Mouse (Mus musculus) megakaryocyte, embryonic 14.5 days (primary cell): ENCODE data around the gene Pitpnm2. TPM values are rescaled to one million over a fixed set of nuclear protein-coding genes. Genes with fewer than 3 reads are reported as not detected.

Source experiments
- H3K27me3 ChIP-seq: replicated peaks from 2 replicates; pipeline ENCODE3; 2012; ENCODE audit warnings: inconsistent platforms
- H3K36me3 ChIP-seq: replicated peaks from 2 replicates; pipeline ENCODE3; 2012; ENCODE audit warnings: low read length, inconsistent platforms, mixed read lengths
- H3K4me1 ChIP-seq: 2 replicates; pipeline ENCODE4 v1.6.1; 2012; ENCODE audit warnings: inconsistent platforms
- H3K4me3 ChIP-seq: replicated peaks from 2 replicates; pipeline ENCODE3; 2012; ENCODE audit warnings: moderate library complexity, mild to moderate bottlenecking, inconsistent platforms
- H3K9me3 ChIP-seq: 2 replicates; pipeline ENCODE4 v1.6.1; 2012; ENCODE audit warnings: inconsistent platforms
- FLI1 ChIP-seq: IDR thresholded peaks from 2 replicates; pipeline ENCODE4 v1.6.1; 2012; ENCODE audit warnings: low read length, inconsistent platforms, mixed read lengths
- GATA1 ChIP-seq: IDR thresholded peaks from 3 replicates; pipeline ENCODE4 v1.6.1; 2012; ENCODE audit warnings: mixed read lengths, low read length, inconsistent platforms, borderline replicate concordance
- polyA plus RNA-seq: library from polyadenylated mRNA; stranded (reverse); fragments of >175 nt; gene quantifications from 2 replicates; pipeline ENCODE4 v1.2.3, GENCODE M21; 2012; ENCODE audit warnings: low replicate concordance; ENCODE audit not compliant: insufficient read depth

The Pitpnm2 gene
- polyA plus RNA-seq, 1 experiment, result 30.1 TPM

DNA sequence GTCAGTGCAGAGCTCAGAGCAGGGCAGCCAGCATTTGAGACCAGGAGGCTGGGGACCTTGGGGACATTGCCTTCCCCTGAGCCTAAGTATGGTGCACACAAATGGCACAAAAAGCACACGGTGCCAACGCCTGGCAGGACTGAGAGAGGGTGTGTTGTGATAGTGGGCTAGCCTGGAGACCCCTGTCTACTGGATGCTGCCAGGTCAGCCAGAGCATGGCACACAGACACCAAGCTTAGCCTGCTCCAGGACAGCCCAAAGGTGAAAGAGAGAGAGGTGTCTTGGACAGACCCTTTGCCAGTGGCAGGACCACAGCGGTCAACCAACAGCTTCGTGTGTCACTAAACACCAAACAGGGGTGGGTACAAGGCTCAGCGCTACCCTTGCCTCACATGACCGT is 14.8 kb downstream of the Pitpnm2 start:
- TF ChIP-seq GATA1, result no peak
- TF ChIP-seq FLI1, result no peak
- Histone ChIP-seq H3K4me3 (peak overlapping the region; percentile 12), H3K27me3 (no peaks in the 10 kb centered on the region), H3K9me3 (no peaks in the 10 kb centered on the region), H3K36me3 (peaks cover 73% of the 10 kb centered on the region), H3K4me1 (peaks cover 96% of the 10 kb centered on the region)

DNA sequence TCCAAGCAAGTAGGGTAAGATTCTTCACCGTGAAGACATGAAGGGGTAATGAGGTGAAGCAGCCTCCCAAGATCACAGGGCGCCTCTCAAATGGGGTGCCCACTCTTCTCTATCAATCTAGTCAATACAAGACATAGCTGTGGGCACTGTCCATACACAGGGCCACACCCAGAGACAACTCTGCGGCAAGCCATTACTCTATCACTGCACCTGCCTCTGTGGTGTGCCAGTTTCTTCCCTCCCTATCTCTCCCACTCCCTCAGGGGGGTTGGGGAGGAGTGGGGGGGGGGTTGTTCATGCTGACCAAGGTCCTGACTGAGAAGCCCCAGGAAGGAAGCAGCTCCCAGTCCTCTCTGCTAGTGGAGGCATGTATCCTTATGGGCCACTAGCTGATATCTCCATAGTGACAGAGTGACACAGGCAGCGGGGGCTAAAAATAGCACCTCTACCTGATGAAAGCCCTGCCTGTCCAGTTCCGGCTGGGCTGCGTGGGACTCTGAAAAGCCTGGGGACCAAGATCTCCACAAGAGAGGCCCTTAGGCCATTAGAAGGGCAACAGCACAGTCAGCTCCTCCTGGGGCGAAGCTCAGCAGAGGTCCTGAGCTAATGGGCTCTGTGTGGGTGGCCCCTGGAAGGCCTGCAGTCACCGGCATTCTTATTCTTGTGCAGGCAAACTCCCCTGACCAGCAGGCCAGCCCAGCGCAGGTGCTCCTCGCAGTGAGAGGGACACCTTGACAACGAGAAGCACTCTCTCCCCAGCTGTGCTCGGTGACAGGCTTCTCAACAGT is 15.5 kb downstream of the Pitpnm2 start:
- H3K27me3 ChIP-seq, result no peaks in the 10 kb centered on the region
- H3K4me3 ChIP-seq, result peak overlapping the region; percentile 46
- H3K36me3 ChIP-seq, result peaks cover 73% of the 10 kb centered on the region
- no peaks in the 10 kb centered on the region for H3K9me3 ChIP-seq
- no peak for TF ChIP-seq FLI1
- no peak for TF ChIP-seq GATA1
- H3K4me1 ChIP-seq, result peaks cover 89% of the 10 kb centered on the region

DNA sequence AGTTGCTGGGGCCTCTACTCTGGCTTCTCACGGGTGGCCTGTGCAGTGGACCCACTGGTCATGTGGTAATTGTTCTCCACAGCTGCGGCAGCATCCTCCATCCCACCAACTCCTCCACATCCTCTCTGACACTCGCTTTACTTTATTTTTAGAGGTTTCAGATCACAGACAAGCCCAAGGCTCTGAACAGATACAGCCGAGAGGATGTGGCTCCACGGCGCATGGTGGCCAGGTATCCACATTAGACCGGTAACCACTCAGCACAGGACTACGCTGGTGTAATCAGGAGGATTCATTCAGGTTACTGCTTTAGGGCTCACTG is 16.5 kb downstream of the Pitpnm2 start:
- Histone ChIP-seq H3K9me3 (no peaks in the 10 kb centered on the region), H3K4me3 (no peak overlapping the region), H3K27me3 (no peaks in the 10 kb centered on the region), H3K4me1 (peaks cover 82% of the 10 kb centered on the region), H3K36me3 (peaks cover 63% of the 10 kb centered on the region)
- TF ChIP-seq FLI1 (no peak), GATA1 (no peak)

DNA sequence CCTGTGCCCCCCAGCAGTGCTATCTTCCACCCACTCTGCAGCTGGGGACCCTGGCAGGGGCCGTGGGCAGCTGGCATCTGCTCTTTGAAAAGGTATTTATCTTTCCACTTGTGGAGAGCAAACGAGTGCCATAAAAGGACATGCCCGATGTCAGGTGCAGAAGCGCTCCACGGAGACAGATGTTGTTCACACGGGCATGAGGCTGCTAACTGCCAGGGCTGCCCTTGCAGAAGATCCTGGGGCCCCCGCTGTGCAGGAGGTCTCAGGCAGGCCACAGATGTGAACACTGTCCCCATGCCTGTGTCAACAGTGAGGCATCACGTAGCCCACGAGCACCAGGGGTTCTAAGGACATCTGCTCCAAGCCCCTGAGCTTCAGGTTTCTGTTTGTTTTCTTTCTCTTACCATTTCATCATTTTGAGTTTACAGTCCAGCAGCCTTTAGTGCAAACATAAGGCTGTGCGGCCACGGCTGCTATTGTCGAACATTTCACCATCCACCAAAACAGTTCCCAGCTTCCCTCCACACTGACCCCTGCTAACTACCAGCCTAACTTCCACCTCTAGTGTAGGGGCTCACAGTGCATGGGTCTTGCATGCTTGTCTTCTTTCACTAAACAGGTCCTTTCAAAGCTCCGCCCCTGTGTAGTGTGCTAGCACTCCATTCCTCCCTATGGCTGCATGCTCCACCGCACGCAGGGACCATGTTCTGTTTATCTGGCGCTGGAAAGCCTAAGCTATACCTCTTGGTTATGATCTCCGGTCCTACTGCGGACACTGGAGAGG is 17.0 kb downstream of the Pitpnm2 start:
- TF ChIP-seq GATA1 (no peak), FLI1 (no peak)
- Histone ChIP-seq H3K27me3 (no peaks in the 10 kb centered on the region), H3K36me3 (peaks cover 58% of the 10 kb centered on the region), H3K4me3 (no peak overlapping the region), H3K4me1 (peaks cover 79% of the 10 kb centered on the region), H3K9me3 (no peaks in the 10 kb centered on the region)

DNA sequence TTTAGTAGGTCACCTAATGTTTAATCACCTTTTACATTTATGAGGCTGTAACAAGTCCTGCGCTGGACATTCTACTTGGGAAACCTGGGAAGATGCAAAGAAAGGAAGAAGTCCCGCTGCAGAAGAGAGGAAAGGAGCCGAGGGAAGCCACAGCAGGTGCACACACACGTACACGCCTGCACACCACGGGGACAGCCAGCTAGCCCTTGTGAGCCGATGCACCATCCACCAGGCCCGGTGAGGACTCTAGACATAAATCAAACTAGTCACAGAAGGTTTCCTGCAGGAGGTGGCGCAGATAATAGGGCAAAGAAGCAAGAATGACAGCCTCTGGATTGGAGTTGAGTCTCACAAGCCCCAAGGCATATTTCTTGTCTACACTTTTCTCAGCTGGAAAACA is 19.1 kb downstream of the Pitpnm2 start:
- no peak for TF ChIP-seq GATA1
- TF ChIP-seq FLI1, result no peak
- Histone ChIP-seq H3K36me3 (peaks cover 58% of the 10 kb centered on the region), H3K27me3 (no peaks in the 10 kb centered on the region), H3K9me3 (no peaks in the 10 kb centered on the region), H3K4me1 (peaks cover 81% of the 10 kb centered on the region), H3K4me3 (peak overlapping the region; percentile 38)

DNA sequence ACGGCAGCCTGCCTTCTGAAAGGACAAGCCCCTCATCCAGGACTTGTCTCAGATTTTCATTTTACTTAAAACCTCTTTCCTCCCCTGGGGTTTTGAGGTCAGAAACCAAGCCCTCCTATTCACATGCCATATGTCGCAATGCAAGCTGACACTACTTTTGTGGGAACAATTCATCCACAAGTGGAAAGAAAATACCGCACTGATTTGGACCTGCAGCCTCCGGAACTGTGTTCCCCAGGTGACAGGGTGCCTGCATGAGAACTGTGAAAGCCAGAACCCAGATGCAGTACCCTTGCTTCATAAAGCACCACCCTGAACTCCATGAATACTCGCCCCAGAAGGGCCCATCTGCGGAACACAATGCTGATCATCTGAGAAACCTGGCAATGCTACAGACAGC is 22.4 kb downstream of the Pitpnm2 start:
- no peak for TF ChIP-seq GATA1
- no peak for TF ChIP-seq FLI1
- Histone ChIP-seq H3K36me3 (peaks cover 63% of the 10 kb centered on the region), H3K4me1 (peaks cover 76% of the 10 kb centered on the region), H3K27me3 (no peaks in the 10 kb centered on the region), H3K9me3 (no peaks in the 10 kb centered on the region), H3K4me3 (no peak overlapping the region)

DNA sequence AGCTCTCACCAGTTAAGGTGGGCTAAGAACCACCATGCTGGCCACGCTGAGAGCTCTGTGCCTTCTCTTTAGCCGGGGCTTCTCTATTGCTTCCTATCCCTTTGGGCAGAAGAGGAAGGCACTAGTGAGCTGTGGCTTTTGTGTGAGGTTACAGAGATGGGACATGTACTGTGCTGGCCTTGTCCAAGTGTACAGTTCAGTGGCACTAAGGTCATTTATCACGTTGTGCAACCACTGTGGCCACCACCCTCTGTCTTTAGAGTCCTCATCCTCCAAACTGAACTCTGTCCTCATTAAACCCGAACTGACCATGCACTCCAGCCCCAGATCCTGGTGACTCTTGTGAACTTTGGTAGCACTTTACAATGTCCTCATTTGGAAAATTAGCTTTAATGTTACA is 23.1 kb downstream of the Pitpnm2 start:
- no peak for TF ChIP-seq GATA1
- TF ChIP-seq FLI1, result no peak
- no peaks in the 10 kb centered on the region for H3K27me3 ChIP-seq
- no peaks in the 10 kb centered on the region for H3K9me3 ChIP-seq
- H3K4me1 ChIP-seq, result peaks cover 76% of the 10 kb centered on the region
- H3K36me3 ChIP-seq, result peaks cover 64% of the 10 kb centered on the region
- peak overlapping the region; percentile 71 for H3K4me3 ChIP-seq

DNA sequence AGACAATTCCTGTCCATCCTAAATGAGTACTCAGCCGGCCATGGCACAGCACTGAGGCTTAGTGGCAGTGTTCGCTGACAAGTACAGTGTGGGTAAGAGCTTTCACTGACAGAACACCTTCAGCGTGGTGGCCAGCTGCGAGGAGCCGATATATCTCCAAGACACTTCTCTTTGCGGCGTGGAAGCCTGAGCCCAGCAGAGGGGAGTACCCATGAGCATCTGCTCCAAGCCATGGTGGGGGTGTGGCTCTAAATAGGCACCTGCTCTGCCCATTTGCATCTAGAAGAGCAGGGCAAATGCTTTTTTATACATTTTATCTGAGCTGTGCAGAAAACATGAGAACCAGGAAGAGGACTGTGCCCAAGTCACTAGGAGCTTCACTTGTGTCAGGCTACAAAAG is 23.7 kb downstream of the Pitpnm2 start:
- Histone ChIP-seq H3K27me3 (no peaks in the 10 kb centered on the region), H3K36me3 (peaks cover 65% of the 10 kb centered on the region), H3K9me3 (no peaks in the 10 kb centered on the region), H3K4me3 (no peak overlapping the region), H3K4me1 (peaks cover 76% of the 10 kb centered on the region)
- TF ChIP-seq FLI1 (no peak), GATA1 (no peak)

DNA sequence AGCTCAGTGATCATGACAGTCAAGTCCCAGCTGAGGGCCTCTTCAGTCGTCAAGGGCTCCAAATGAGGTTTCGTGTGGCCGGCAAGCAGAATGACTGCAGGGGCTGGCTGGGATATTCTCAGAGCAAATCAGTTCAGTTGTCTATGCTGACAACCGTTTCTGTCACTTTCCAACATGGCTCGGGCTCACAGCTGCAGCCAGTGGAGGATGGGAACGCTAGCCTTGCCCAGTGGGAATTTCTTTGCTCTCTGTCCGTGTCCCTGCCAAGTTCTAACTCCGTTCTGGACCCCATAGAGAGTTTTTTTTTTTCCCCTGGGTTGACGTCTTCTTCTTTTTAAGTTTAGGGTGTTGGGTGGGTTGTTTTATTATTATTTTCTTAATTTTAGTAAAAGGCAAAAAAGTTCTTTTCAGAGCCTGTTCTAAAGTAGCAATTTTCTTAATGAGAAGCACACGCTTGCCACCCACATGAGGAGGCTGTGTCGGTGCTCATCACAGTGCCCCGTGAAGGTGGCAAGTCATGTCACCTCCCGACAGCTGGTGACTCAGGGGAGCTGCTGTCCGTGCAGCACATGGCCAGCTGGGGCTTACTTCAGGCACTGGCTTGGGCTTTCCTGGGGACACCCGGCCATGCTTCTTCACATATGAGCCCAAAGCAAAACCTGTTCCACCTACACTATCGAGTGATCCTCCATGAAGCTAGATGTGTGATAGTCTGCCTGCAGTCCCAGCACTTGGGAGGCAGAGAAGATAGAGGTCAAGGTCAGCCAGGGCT is 25.1 kb downstream of the Pitpnm2 start:
- Histone ChIP-seq H3K36me3 (peaks cover 70% of the 10 kb centered on the region), H3K4me3 (no peak overlapping the region), H3K27me3 (no peaks in the 10 kb centered on the region), H3K9me3 (no peaks in the 10 kb centered on the region), H3K4me1 (peaks cover 77% of the 10 kb centered on the region)
- TF ChIP-seq GATA1 (no peak), FLI1 (no peak)
